Mouse (Mus musculus) heart, postnatal 0 days (tissue): ENCODE measurements around the gene Mrpl42. TPM values are rescaled to one million over a fixed set of nuclear protein-coding genes. Genes with fewer than 3 reads are reported as not detected.
A peak's percentile ranks its signal among the peaks of the same experiment; 100 is the strongest.

Experiments
- ATAC-seq: fragments of 200-750 bp; cut with Nextera tagmentation; 2 replicates; pipeline ENCODE4 v1.8.0; 2017; ENCODE audit warnings: low read depth, moderate number of reproducible peaks, moderate library complexity; ENCODE audit not compliant: insufficient read depth
- DNase-seq: peaks from one replicate; pipeline ENCODE4 v3.0.0-alpha.2; 2016; ENCODE audit warnings: low spot score
- H3K27ac ChIP-seq: fragments of 300-500 bp; sonication (generic); 2 replicates; pipeline ENCODE4 v1.5.1; 2014; ENCODE audit warnings: low read depth, mild to moderate bottlenecking
- H3K27me3 ChIP-seq: fragments of 300-500 bp; sonication (generic); 2 replicates; pipeline ENCODE4 v1.6.1; 2014; ENCODE audit warnings: low read length, mixed read lengths; ENCODE audit not compliant: control insufficient read depth, insufficient read depth
- H3K36me3 ChIP-seq: fragments of 300-500 bp; sonication (generic); replicated peaks from 2 replicates; pipeline ENCODE4 v1.6.1; 2014; ENCODE audit warnings: low read length, mixed read lengths; ENCODE audit not compliant: control insufficient read depth, insufficient read depth
- H3K4me1 ChIP-seq: fragments of 300-500 bp; sonication (generic); 2 replicates; pipeline ENCODE4 v1.6.1; 2014; ENCODE audit warnings: antibody characterized with exemption; ENCODE audit not compliant: control insufficient read depth, insufficient read depth
- H3K4me2 ChIP-seq: fragments of 300-500 bp; sonication (generic); 2 replicates; pipeline ENCODE4 v1.6.1; 2014; ENCODE audit warnings: low read depth, mild to moderate bottlenecking, low read length, moderate library complexity
- H3K4me3 ChIP-seq: fragments of 300-500 bp; sonication (generic); 2 replicates; pipeline ENCODE4 v1.5.1; 2014; ENCODE audit warnings: low read depth, low read length
- H3K9ac ChIP-seq: fragments of 300-500 bp; sonication (generic); replicated peaks from 2 replicates; pipeline ENCODE4 v1.6.1; 2014; ENCODE audit warnings: low read depth, low read length, mixed read lengths
- H3K9me3 ChIP-seq: fragments of 300-500 bp; sonication (generic); replicated peaks from 2 replicates; pipeline ENCODE4 v1.6.1; 2016; ENCODE audit warnings: low read length; ENCODE audit not compliant: control insufficient read depth
- CTCF ChIP-seq: IDR thresholded peaks from 2 replicates; pipeline ENCODE4 v1.5.1; 2016; ENCODE audit warnings: antibody characterized with exemption, control low read depth, low read depth
- EP300 ChIP-seq: IDR thresholded peaks from 2 replicates; pipeline ENCODE4 v1.6.1; 2016; ENCODE audit warnings: antibody characterized with exemption, low read depth
- WGBS: fragments of 180-500 bp; shearing (Covaris S2); extraction: QIAGEN DNeasy Blood & Tissue Kit; methylation state at CpG from one replicate; pipeline ENCODE4 v1.1.7; 2014; 5-methylcytosine and 5-hydroxymethylcytosine counted together
- polyA plus RNA-seq: library from polyadenylated mRNA; unstranded; fragments of >200 nt; fragmentation: Nextera tagmentation; extraction: Ambion mirVana; gene quantifications from 2 replicates; pipeline ENCODE4 v1.2.1, GENCODE M21; 2015
- total RNA-seq: library from RNA; depleted of rRNA; stranded (reverse); fragments of >200 nt; gene quantifications from 2 replicates; pipeline ENCODE4 v1.2.3, GENCODE M21; 2014; ENCODE audit warnings: low replicate concordance

The Mrpl42 gene
- total and polyA plus RNA-seq, 2 experiments from 2014 or later = 645 to 928 TPM

- no peak for TF ChIP-seq CTCF
- no peak for TF ChIP-seq EP300
- no peak overlapping the region for H3K4me3 ChIP-seq
- no peak overlapping the region for H3K9ac ChIP-seq
- H3K4me1 ChIP-seq = peaks cover 15% of the 10 kb centered on the region; the same call in 1 of the 2 replicates
- no peak for ATAC-seq
- no peaks in the 10 kb centered on the region for H3K27me3 ChIP-seq
- WGBS = 78% methylated on average over 5 of the region's 5 CpGs
- H3K9me3 ChIP-seq = no peaks in the 10 kb centered on the region
- H3K4me2 ChIP-seq = no peak overlapping the region
- H3K36me3 ChIP-seq = no peaks in the 10 kb centered on the region
- peak overlapping the region; percentile 34; the same call in 1 of the 2 replicates for H3K27ac ChIP-seq
- DNase-seq = no peak
Measured at GRCm38 (mm10) chr10:95526495-95527122, 24.9 kb upstream of the Mrpl42 start.

DNA sequence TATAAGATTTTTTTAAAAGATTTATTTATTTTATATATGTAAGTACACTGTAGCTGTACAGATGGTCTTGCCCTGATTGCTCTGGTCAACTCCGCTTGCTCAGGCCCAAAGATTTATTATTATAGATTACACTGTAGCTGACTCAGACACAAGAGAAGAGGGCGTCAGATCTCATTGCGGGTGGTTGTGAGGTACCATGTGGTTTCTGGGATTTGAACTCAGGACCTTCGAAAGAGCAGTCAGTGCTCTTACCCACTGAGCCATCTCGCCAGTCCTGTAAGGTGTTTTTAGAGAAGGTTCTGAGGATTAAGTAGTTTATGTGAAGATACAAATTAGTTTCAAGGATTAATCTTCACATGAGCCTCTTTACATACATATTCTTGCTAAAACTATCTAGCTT, 24.1 kb upstream of the Mrpl42 start:
- ATAC-seq (no peak), DNase-seq (no peak)
- Histone ChIP-seq H3K9ac (no peak overlapping the region), H3K4me3 (no peak overlapping the region), H3K36me3 (no peaks in the 10 kb centered on the region), H3K27ac (no peak overlapping the region), H3K4me2 (no peak overlapping the region), H3K4me1 (peaks cover 14% of the 10 kb centered on the region; the same call in 1 of the 2 replicates), H3K27me3 (no peaks in the 10 kb centered on the region), H3K9me3 (no peaks in the 10 kb centered on the region)
- TF ChIP-seq EP300 (no peak), CTCF (no peak)
- 95% methylated on average over 5 of the region's 5 CpGs for WGBS

DNA sequence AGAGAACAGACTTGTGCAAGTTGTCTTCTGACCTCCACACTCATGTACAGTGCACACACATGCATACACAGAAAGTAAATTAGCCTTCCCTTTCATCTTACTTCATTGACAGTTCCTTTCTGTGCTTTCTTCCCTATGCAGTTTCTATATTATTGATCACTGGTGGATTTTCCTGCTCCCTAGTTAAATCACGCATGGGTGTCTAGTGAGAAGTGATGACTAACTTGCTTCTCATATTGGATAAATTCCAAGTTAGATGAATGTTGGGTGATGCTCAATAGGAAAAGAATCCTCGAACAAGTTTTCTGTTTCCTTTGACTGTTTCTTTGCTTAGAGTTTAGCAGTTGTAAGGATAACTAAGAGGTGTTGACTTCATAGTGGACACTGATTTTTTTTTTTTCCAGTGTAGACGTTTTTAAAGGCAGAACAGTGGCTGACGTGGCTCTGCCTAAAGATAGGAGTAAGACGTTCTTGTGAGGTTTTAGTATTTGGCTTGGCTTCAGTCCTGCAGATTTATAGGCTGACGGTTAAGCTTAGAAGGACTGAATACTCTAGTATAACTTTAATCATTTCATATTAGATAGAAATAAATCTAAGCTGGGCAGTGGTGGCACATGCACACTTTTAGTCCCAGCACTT, 23.4 kb upstream of the Mrpl42 start:
- Histone ChIP-seq H3K27me3 (no peaks in the 10 kb centered on the region), H3K4me3 (no peak overlapping the region), H3K4me2 (no peak overlapping the region), H3K27ac (peak overlapping the region; percentile 31; the same call in 1 of the 2 replicates), H3K9ac (no peak overlapping the region), H3K9me3 (no peaks in the 10 kb centered on the region), H3K36me3 (no peaks in the 10 kb centered on the region), H3K4me1 (peaks cover 9% of the 10 kb centered on the region; the same call in 1 of the 2 replicates)
- WGBS = 31% methylated on average over 6 of the region's 6 CpGs
- DNase-seq (no peak), ATAC-seq (no peak)
- TF ChIP-seq EP300 (no peak), CTCF (no peak)

DNA sequence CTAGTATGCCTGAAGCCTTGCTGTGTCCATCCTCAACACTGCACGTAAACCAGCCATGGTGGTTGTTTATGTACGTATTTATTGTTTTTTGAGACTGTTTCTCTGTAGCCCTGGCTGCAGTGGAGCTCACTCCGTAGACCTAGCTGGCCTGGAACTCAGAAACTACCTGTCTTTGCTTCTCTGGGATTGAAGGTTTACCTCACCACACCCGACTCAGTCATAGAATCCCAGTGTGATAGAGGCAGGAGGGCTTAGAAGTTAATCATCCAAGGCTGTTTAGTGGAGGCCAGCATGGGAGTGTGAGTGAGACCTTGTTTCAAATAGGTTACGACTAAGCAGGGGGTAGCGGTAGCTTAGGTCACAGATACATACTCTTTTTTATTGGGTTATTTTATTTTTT, 15.9 kb upstream of the Mrpl42 start:
- H3K27ac ChIP-seq = no peak overlapping the region
- DNase-seq (no peak), ATAC-seq (no peak)
- peaks cover 19% of the 10 kb centered on the region; the same call in 1 of the 2 replicates for H3K4me1 ChIP-seq
- H3K4me2 ChIP-seq = no peak overlapping the region
- H3K27me3 ChIP-seq = no peaks in the 10 kb centered on the region
- H3K36me3 ChIP-seq = no peaks in the 10 kb centered on the region
- 92% methylated on average over 6 of the region's 6 CpGs for WGBS
- H3K9ac ChIP-seq = no peak overlapping the region
- TF ChIP-seq EP300 = no peak
- no peak for TF ChIP-seq CTCF
- no peaks in the 10 kb centered on the region for H3K9me3 ChIP-seq
- H3K4me3 ChIP-seq = no peak overlapping the region

GRCm38 (mm10) chr10:95515293-95515931, 13.7 kb upstream of the Mrpl42 start:
- H3K4me2 ChIP-seq = peak overlapping the region; percentile 74
- H3K4me3 ChIP-seq = peak overlapping the region; percentile 90
- WGBS = under 1% methylated on average over 65 of the region's 80 CpGs
- H3K27me3 ChIP-seq = no peaks in the 10 kb centered on the region
- DNase-seq = no peak
- TF ChIP-seq CTCF (no peak), EP300 (no peak)
- peak overlapping the region; percentile 95 for H3K9ac ChIP-seq
- peaks cover 19% of the 10 kb centered on the region; the same call in 1 of the 2 replicates for H3K4me1 ChIP-seq
- peak; percentile 50 for ATAC-seq
- H3K36me3 ChIP-seq = no peaks in the 10 kb centered on the region
- H3K27ac ChIP-seq = peak overlapping the region; percentile 95
- H3K9me3 ChIP-seq = peaks cover 3% of the 10 kb centered on the region; the same call in 1 of the 2 replicates
